Mouse (Mus musculus): Measurements from ENCODE around the gene Rhobtb1. TPM values are rescaled to one million over a fixed set of nuclear protein-coding genes. Genes with fewer than 3 reads are reported as not detected.

The Rhobtb1 gene
- polyA plus RNA-seq, 1 experiment from 2014 or later, result 17.5 TPM

GRCm38 (mm10) chr10:69206081-69206480 lies 54.8 kb downstream of the Rhobtb1 start:
- no peak overlapping the region for H3K4me2 ChIP-seq (ENCODE audit: low read depth, low read length)
- no peaks in the 10 kb centered on the region for H3K9me3 ChIP-seq (replicated peaks; ENCODE audit: control insufficient read depth, low read length)
- 90% methylated on average over 6 of the region's 6 CpGs for WGBS
- H3K4me1 ChIP-seq (ENCODE audit: control insufficient read depth, insufficient read depth, low read length), result no peaks in the 10 kb centered on the region
- no peaks in the 10 kb centered on the region for H3K27me3 ChIP-seq (ENCODE audit: control insufficient read depth, insufficient read depth, low read length)
- no peak overlapping the region for H3K4me3 ChIP-seq (ENCODE audit: low read depth, low read length)
- no peak overlapping the region for H3K9ac ChIP-seq (replicated peaks; ENCODE audit: low read length)
- no peak overlapping the region for H3K27ac ChIP-seq (replicated peaks; ENCODE audit: low read depth, low read length)
- DNase-seq (ENCODE audit: low spot score) (no peak), ATAC-seq (replicated peaks; ENCODE audit: insufficient number of reproducible peaks, low FRiP score, low TSS enrichment, low read depth) (no peak)
- no peaks in the 10 kb centered on the region for H3K36me3 ChIP-seq (replicated peaks; ENCODE audit: control insufficient read depth, insufficient read depth, low read depth, low read length)

- H3K4me2 ChIP-seq (ENCODE audit: low read depth, low read length), result no peak overlapping the region
- no peaks in the 10 kb centered on the region for H3K4me1 ChIP-seq (ENCODE audit: control insufficient read depth, insufficient read depth, low read length)
- no peak overlapping the region for H3K27ac ChIP-seq (replicated peaks; ENCODE audit: low read depth, low read length)
- no peak overlapping the region for H3K9ac ChIP-seq (replicated peaks; ENCODE audit: low read length)
- no peak for ATAC-seq (replicated peaks; ENCODE audit: insufficient number of reproducible peaks, low FRiP score, low TSS enrichment, low read depth)
- no peaks in the 10 kb centered on the region for H3K9me3 ChIP-seq (replicated peaks; ENCODE audit: control insufficient read depth, low read length)
- no peak overlapping the region for H3K4me3 ChIP-seq (ENCODE audit: low read depth, low read length)
- no peak for DNase-seq (ENCODE audit: low spot score)
- H3K36me3 ChIP-seq (replicated peaks; ENCODE audit: control insufficient read depth, insufficient read depth, low read depth, low read length), result no peaks in the 10 kb centered on the region
- 86% methylated on average over 7 of the region's 7 CpGs for WGBS
- no peaks in the 10 kb centered on the region for H3K27me3 ChIP-seq (ENCODE audit: control insufficient read depth, insufficient read depth, low read length)
Measured at GRCm38 (mm10) chr10:69207481-69207880, 56.2 kb downstream of the Rhobtb1 start.

GRCm38 (mm10) chr10:69207981-69208630 lies 56.9 kb downstream of the Rhobtb1 start:
- Histone ChIP-seq H3K4me1 (ENCODE audit: control insufficient read depth, insufficient read depth, low read length) (no peaks in the 10 kb centered on the region), H3K9me3 (replicated peaks; ENCODE audit: control insufficient read depth, low read length) (no peaks in the 10 kb centered on the region), H3K4me2 (ENCODE audit: low read depth, low read length) (no peak overlapping the region), H3K9ac (replicated peaks; ENCODE audit: low read length) (no peak overlapping the region), H3K4me3 (ENCODE audit: low read depth, low read length) (no peak overlapping the region), H3K27ac (replicated peaks; ENCODE audit: low read depth, low read length) (no peak overlapping the region), H3K36me3 (replicated peaks; ENCODE audit: control insufficient read depth, insufficient read depth, low read depth, low read length) (no peaks in the 10 kb centered on the region), H3K27me3 (ENCODE audit: control insufficient read depth, insufficient read depth, low read length) (no peaks in the 10 kb centered on the region)
- DNase-seq (ENCODE audit: low spot score) (no peak), ATAC-seq (replicated peaks; ENCODE audit: insufficient number of reproducible peaks, low FRiP score, low TSS enrichment, low read depth) (no peak)
- WGBS, result 92% methylated on average over 15 of the region's 15 CpGs

GRCm38 (mm10) chr10:69208705-69209104 lies 57.5 kb downstream of the Rhobtb1 start:
- Histone ChIP-seq H3K9me3 (replicated peaks; ENCODE audit: control insufficient read depth, low read length) (no peaks in the 10 kb centered on the region), H3K36me3 (replicated peaks; ENCODE audit: control insufficient read depth, insufficient read depth, low read depth, low read length) (no peaks in the 10 kb centered on the region), H3K9ac (replicated peaks; ENCODE audit: low read length) (no peak overlapping the region), H3K4me1 (ENCODE audit: control insufficient read depth, insufficient read depth, low read length) (no peaks in the 10 kb centered on the region), H3K4me3 (ENCODE audit: low read depth, low read length) (no peak overlapping the region), H3K4me2 (ENCODE audit: low read depth, low read length) (no peak overlapping the region), H3K27me3 (ENCODE audit: control insufficient read depth, insufficient read depth, low read length) (no peaks in the 10 kb centered on the region), H3K27ac (replicated peaks; ENCODE audit: low read depth, low read length) (no peak overlapping the region)
- WGBS, result 88% methylated on average over 3 of the region's 3 CpGs
- no peak for ATAC-seq (replicated peaks; ENCODE audit: insufficient number of reproducible peaks, low FRiP score, low TSS enrichment, low read depth)
- DNase-seq (ENCODE audit: low spot score), result no peak

- WGBS, result 93% methylated on average over 10 of the region's 10 CpGs
- ATAC-seq (replicated peaks; ENCODE audit: insufficient number of reproducible peaks, low FRiP score, low TSS enrichment, low read depth) (no peak), DNase-seq (ENCODE audit: low spot score) (no peak)
- no peaks in the 10 kb centered on the region for H3K9me3 ChIP-seq (replicated peaks; ENCODE audit: control insufficient read depth, low read length)
- H3K27ac ChIP-seq (replicated peaks; ENCODE audit: low read depth, low read length), result no peak overlapping the region
- H3K27me3 ChIP-seq (ENCODE audit: control insufficient read depth, insufficient read depth, low read length), result no peaks in the 10 kb centered on the region
- H3K4me2 ChIP-seq (ENCODE audit: low read depth, low read length), result no peak overlapping the region
- no peaks in the 10 kb centered on the region for H3K36me3 ChIP-seq (replicated peaks; ENCODE audit: control insufficient read depth, insufficient read depth, low read depth, low read length)
- no peak overlapping the region for H3K9ac ChIP-seq (replicated peaks; ENCODE audit: low read length)
- no peaks in the 10 kb centered on the region for H3K4me1 ChIP-seq (ENCODE audit: control insufficient read depth, insufficient read depth, low read length)
- H3K4me3 ChIP-seq (ENCODE audit: low read depth, low read length), result no peak overlapping the region
Measured at GRCm38 (mm10) chr10:69210006-69210405, 58.8 kb downstream of the Rhobtb1 start.

GRCm38 (mm10) chr10:69210659-69211058 lies 59.4 kb downstream of the Rhobtb1 start:
- DNase-seq (ENCODE audit: low spot score), result no peak
- no peak for ATAC-seq (replicated peaks; ENCODE audit: insufficient number of reproducible peaks, low FRiP score, low TSS enrichment, low read depth)
- H3K4me2 ChIP-seq (ENCODE audit: low read depth, low read length), result no peak overlapping the region
- WGBS, result 64% methylated on average over 5 of the region's 5 CpGs
- H3K27me3 ChIP-seq (ENCODE audit: control insufficient read depth, insufficient read depth, low read length), result no peaks in the 10 kb centered on the region
- H3K36me3 ChIP-seq (replicated peaks; ENCODE audit: control insufficient read depth, insufficient read depth, low read depth, low read length), result no peaks in the 10 kb centered on the region
- no peak overlapping the region for H3K4me3 ChIP-seq (ENCODE audit: low read depth, low read length)
- H3K4me1 ChIP-seq (ENCODE audit: control insufficient read depth, insufficient read depth, low read length), result no peaks in the 10 kb centered on the region
- no peak overlapping the region for H3K9ac ChIP-seq (replicated peaks; ENCODE audit: low read length)
- no peaks in the 10 kb centered on the region for H3K9me3 ChIP-seq (replicated peaks; ENCODE audit: control insufficient read depth, low read length)
- no peak overlapping the region for H3K27ac ChIP-seq (replicated peaks; ENCODE audit: low read depth, low read length)

- Histone ChIP-seq H3K36me3 (replicated peaks; ENCODE audit: control insufficient read depth, insufficient read depth, low read depth, low read length) (no peaks in the 10 kb centered on the region), H3K9me3 (replicated peaks; ENCODE audit: control insufficient read depth, low read length) (no peaks in the 10 kb centered on the region), H3K4me1 (ENCODE audit: control insufficient read depth, insufficient read depth, low read length) (no peaks in the 10 kb centered on the region), H3K4me3 (ENCODE audit: low read depth, low read length) (peak overlapping the region; percentile 82), H3K27ac (replicated peaks; ENCODE audit: low read depth, low read length) (peak overlapping the region; percentile 95; the same call in 1 of the 2 replicates), H3K9ac (replicated peaks; ENCODE audit: low read length) (peak overlapping the region; percentile 96), H3K27me3 (ENCODE audit: control insufficient read depth, insufficient read depth, low read length) (no peaks in the 10 kb centered on the region), H3K4me2 (ENCODE audit: low read depth, low read length) (peak overlapping the region; percentile 91)
- 54% methylated on average over 8 of the region's 8 CpGs for WGBS
- DNase-seq (ENCODE audit: low spot score) (peak; percentile 21), ATAC-seq (replicated peaks; ENCODE audit: insufficient number of reproducible peaks, low FRiP score, low TSS enrichment, low read depth) (no peak)
Measured at GRCm38 (mm10) chr10:69211560-69211959, 60.3 kb downstream of the Rhobtb1 start.

- ATAC-seq (replicated peaks; ENCODE audit: insufficient number of reproducible peaks, low FRiP score, low TSS enrichment, low read depth), result no peak
- H3K36me3 ChIP-seq (replicated peaks; ENCODE audit: control insufficient read depth, insufficient read depth, low read depth, low read length), result no peaks in the 10 kb centered on the region
Measured at GRCm38 (mm10) chr10:69211976-69212375, 60.7 kb downstream of the Rhobtb1 start.

More at GRCm38 (mm10) chr10:69211976-69212375, 60.7 kb downstream of the Rhobtb1 start:
- 4% methylated on average over 14 of the region's 14 CpGs for WGBS
- Histone ChIP-seq H3K27me3 (ENCODE audit: control insufficient read depth, insufficient read depth, low read length) (no peaks in the 10 kb centered on the region), H3K4me2 (ENCODE audit: low read depth, low read length) (peak overlapping the region; percentile 91), H3K4me1 (ENCODE audit: control insufficient read depth, insufficient read depth, low read length) (no peaks in the 10 kb centered on the region), H3K9me3 (replicated peaks; ENCODE audit: control insufficient read depth, low read length) (no peaks in the 10 kb centered on the region), H3K27ac (replicated peaks; ENCODE audit: low read depth, low read length) (peak overlapping the region; percentile 95), H3K9ac (replicated peaks; ENCODE audit: low read length) (peak overlapping the region; percentile 96), H3K4me3 (ENCODE audit: low read depth, low read length) (peak overlapping the region; percentile 82)
- DNase-seq (ENCODE audit: low spot score), result peak; percentile 57
